Mouse (Mus musculus) CH12.LX (cell line): ENCODE measurements around the gene Skida1. TPM values are rescaled to one million over a fixed set of nuclear protein-coding genes. Genes with fewer than 3 reads are reported as not detected.

Experiments
- DNase-seq: peaks from one replicate; pipeline ENCODE4 v3.0.0-alpha.2; 2013; ENCODE audit errors: extremely low read depth
- H3K27ac ChIP-seq: 2 replicates; pipeline ENCODE4 v1.5.1; 2012; ENCODE audit warnings: low read depth, mild to moderate bottlenecking, control low read depth, moderate library complexity; ENCODE audit not compliant: insufficient read depth
- H3K27me3 ChIP-seq: replicated peaks from 2 replicates; pipeline ENCODE3; 2012; ENCODE audit warnings: inconsistent platforms
- H3K36me3 ChIP-seq, 2 experiments: replicated peaks in 1 of 2; 2 replicates each; pipeline versions ENCODE3 to v1.6.1; 2012; ENCODE audit warnings: inconsistent platforms in 1 of 2, low read length in 1 of 2, mild to moderate bottlenecking in 1 of 2, mixed read lengths in 1 of 2, moderate library complexity in 1 of 2; ENCODE audit not compliant: control insufficient read depth in 1 of 2, insufficient read depth in 1 of 2
- H3K4me1 ChIP-seq, 2 experiments: 2 replicates each; pipeline ENCODE4 v1.6.1; 2012; ENCODE audit warnings: inconsistent platforms in 1 of 2, moderate library complexity in 1 of 2; ENCODE audit not compliant: insufficient read depth in 2 of 2, control insufficient read depth in 1 of 2
- H3K4me2 ChIP-seq: 2 replicates; pipeline ENCODE4 v1.6.1; 2012; ENCODE audit warnings: low read depth, mild to moderate bottlenecking, control low read depth; ENCODE audit not compliant: poor library complexity, insufficient read depth, severe bottlenecking
- H3K4me3 ChIP-seq, 3 experiments: fragments of 150-350 bp in 1 of 3; sonication (generic) in 1 of 3; replicated peaks in 1 of 3; 2 replicates each; pipeline versions ENCODE3 to v1.5.1; 2011 to 2012; ENCODE audit warnings: low read depth in 2 of 3, low read length in 2 of 3, mild to moderate bottlenecking in 2 of 3, moderate library complexity in 2 of 3, control low read depth in 1 of 3, improper control_type of control experiment in 1 of 3, inconsistent platforms in 1 of 3, mixed read lengths in 1 of 3; ENCODE audit not compliant: poor library complexity in 1 of 3
- H3K79me2 ChIP-seq: replicated peaks from 2 replicates; pipeline ENCODE4 v1.6.1; 2012; ENCODE audit warnings: mild to moderate bottlenecking, moderate library complexity; ENCODE audit not compliant: control insufficient read depth, poor library complexity, insufficient read depth, severe bottlenecking; ENCODE audit errors: extremely low read depth
- H3K9ac ChIP-seq: 2 replicates; pipeline ENCODE4 v1.6.1; 2012; ENCODE audit warnings: low read depth, mild to moderate bottlenecking, control low read depth, moderate library complexity; ENCODE audit not compliant: insufficient read depth
- H3K9me3 ChIP-seq: replicated peaks from 2 replicates; pipeline ENCODE3; 2012; ENCODE audit warnings: low read length, inconsistent platforms, mixed read lengths
- CHD1 ChIP-seq: IDR thresholded peaks from 2 replicates; pipeline ENCODE4 v1.6.1; 2012; ENCODE audit warnings: low read depth, low read length, improper control_type of control experiment, inconsistent platforms
- E2F4 ChIP-seq: IDR thresholded peaks from 2 replicates; pipeline ENCODE4 v1.6.1; 2011; ENCODE audit warnings: low read depth, low read length, improper control_type of control experiment; ENCODE audit not compliant: insufficient replicate concordance
- IRF4 ChIP-seq: IDR thresholded peaks from 2 replicates; pipeline ENCODE4 v1.6.1; 2014; ENCODE audit warnings: low read depth, mild to moderate bottlenecking, inconsistent platforms, low read length, improper control_type of control experiment
- MAFK ChIP-seq: IDR thresholded peaks from 2 replicates; pipeline ENCODE4 v1.6.1; 2011; ENCODE audit warnings: low read length, improper control_type of control experiment; ENCODE audit not compliant: insufficient replicate concordance
- MAZ ChIP-seq: IDR thresholded peaks from 2 replicates; pipeline ENCODE4 v1.6.1; 2012; ENCODE audit warnings: low read depth, mild to moderate bottlenecking, inconsistent platforms, low read length, improper control_type of control experiment, moderate library complexity
- MYC ChIP-seq: IDR thresholded peaks from 2 replicates; pipeline ENCODE4 v1.6.1; 2011; ENCODE audit warnings: low read depth, mild to moderate bottlenecking, improper control_type of control experiment, low read length
- NELFE ChIP-seq: IDR thresholded peaks from 2 replicates; pipeline ENCODE4 v1.6.1; 2011; ENCODE audit warnings: low read depth, low read length, improper control_type of control experiment
- RCOR1 ChIP-seq: conservative IDR thresholded peaks from 2 replicates; pipeline ENCODE4 v1.6.1; 2012; ENCODE audit warnings: low read depth, mild to moderate bottlenecking, inconsistent platforms, low read length, improper control_type of control experiment
- TBP ChIP-seq: conservative IDR thresholded peaks from 2 replicates; pipeline ENCODE4 v1.6.1; 2011; ENCODE audit warnings: low read depth, low read length, improper control_type of control experiment
- TCF12 ChIP-seq: IDR thresholded peaks from 2 replicates; pipeline ENCODE4 v1.6.1; 2014; ENCODE audit warnings: low read depth, mild to moderate bottlenecking, inconsistent platforms, low read length, improper control_type of control experiment
- ZNF384 ChIP-seq: IDR thresholded peaks from 2 replicates; pipeline ENCODE4 v1.6.1; 2012; ENCODE audit warnings: low read depth, low read length, improper control_type of control experiment, inconsistent platforms
- dilution Hi-C: fragments of 300-500 bp; cut with MboI; formaldehyde crosslinking; loops from 2 replicates; pipeline ENCODE4 v1.14.3; 2020; ENCODE audit warnings: low sequenced_read_pairs; ENCODE audit not compliant: extremely low pct_unique_long_range_greater_than_20kb, extremely low pct_ligation_motif_present
- in situ Hi-C: fragments of 300-500 bp; cut with MboI; formaldehyde crosslinking; loops from 3 replicates; pipeline ENCODE4 v1.14.3; 2019; ENCODE audit warnings: low sequenced_read_pairs, low pct_ligation_motif_present, low pct_unique_long_range_greater_than_20kb, mixed read lengths
- polyA plus RNA-seq: library from polyadenylated mRNA; unstranded; fragments of >175 nt; gene quantifications from 2 replicates; pipeline ENCODE4 v1.2.1, GENCODE M21; 2012; ENCODE audit warnings: low read depth; ENCODE audit not compliant: insufficient read length
- total RNA-seq, 2 experiments: library from RNA; depleted of rRNA; stranded (reverse); fragments of 300-350 nt in 1 of 2; fragments of >200 nt in 1 of 2; gene quantifications; 2 replicates each; pipeline ENCODE4 v1.2.3; 2012 to 2014

The Skida1 gene
- total RNA-seq (2012; rRNA removed) = 0.85 and 1.3 TPM in 2 replicates
- 0.35 and 0.59 TPM in 2 replicates for total RNA-seq (2014; rRNA removed)
- 0.26 and 0.36 TPM in 2 replicates for polyA plus RNA-seq

- dilution Hi-C loops = no loop called here
- Histone ChIP-seq H3K4me1 (peaks cover 4 to 30% of the 10 kb centered on the region in 2 experiments; a peak in 3 of 4 replicates), H3K9me3 (no peaks in the 10 kb centered on the region), H3K27ac (peak within 1 kb of the TSS; percentile 77), H3K36me3 (no peaks in the 10 kb centered on the region), H3K27me3 (peaks cover 19% of the 10 kb centered on the region), H3K4me3 (peak within 1 kb of the TSS; percentile 53 to 71 (median 65)), H3K79me2 (peaks cover 2% of the 10 kb centered on the region; the same call in 1 of the 2 replicates), H3K4me2 (peak within 1 kb of the TSS; percentile 95), H3K9ac (peak within 1 kb of the TSS; percentile 49)
- no peak for DNase-seq
- peak; percentile 79 for TF ChIP-seq ZNF384
- 0 out of 2 replicates have a peak, but pooled peaks have one; percentile 7 for TF ChIP-seq TBP
- TF ChIP-seq NELFE = no peak
- in situ Hi-C loops = loop anchor here (25.0 kb wide), 2 partner anchors 314 to 639 kb away; partner anchors contain the start of genes Bmi1 and Spag6
Measured at GRCm38 (mm10) chr2:18048453-18049075, at the start of gene Skida1. Gene Skida1 (minus strand): TSS chr2:18049051.

- dilution Hi-C loops (no loop called here), in situ Hi-C loops (no loop called here)
- peaks cover 27 to 49% of the 10 kb centered on the region in 2 experiments for H3K36me3 ChIP-seq
- peaks cover 8 to 28% of the 10 kb centered on the region in 2 experiments for H3K4me1 ChIP-seq
- TF ChIP-seq MYC (peak; percentile 42; the same call in 1 of the 2 replicates), MAZ (no peak), E2F4 (no peak), MAFK (no peak), RCOR1 (0 out of 2 replicates have a peak, but pooled peaks have one; percentile 25), ZNF384 (peak; percentile 65), IRF4 (peak; percentile 83)
- peak overlapping the region; percentile 61; the same call in 1 of the 2 replicates for H3K4me2 ChIP-seq
- no peak overlapping the region for H3K27ac ChIP-seq
- peaks cover 30% of the 10 kb centered on the region for H3K79me2 ChIP-seq
- H3K9ac ChIP-seq = no peak overlapping the region; the same call in 1 of the 2 replicates
- H3K27me3 ChIP-seq = no peaks in the 10 kb centered on the region
- H3K4me3 ChIP-seq = no peak overlapping the region
- DNase-seq = peak; percentile 46
- peaks cover 6% of the 10 kb centered on the region for H3K9me3 ChIP-seq
Measured at GRCm38 (mm10) chr2:18095804-18096203, 47.0 kb upstream of the Skida1 start.

- Histone ChIP-seq H3K9ac (no peak overlapping the region), H3K4me3 (no peak overlapping the region), H3K9me3 (no peaks in the 10 kb centered on the region), H3K4me2 (peak overlapping the region; percentile 44; the same call in 1 of the 2 replicates), H3K4me1 (peaks cover 8 to 28% of the 10 kb centered on the region in 2 experiments), H3K27ac (no peak overlapping the region), H3K27me3 (no peaks in the 10 kb centered on the region), H3K79me2 (peaks cover 37% of the 10 kb centered on the region), H3K36me3 (peaks cover 27 to 48% of the 10 kb centered on the region in 2 experiments)
- dilution Hi-C loops = no loop called here
- peak; percentile 34 for DNase-seq
- TF ChIP-seq NELFE = no peak
- no peak for TF ChIP-seq CHD1
- no peak for TF ChIP-seq TCF12
- in situ Hi-C loops = no loop called here
Measured at GRCm38 (mm10) chr2:18094319-18094718, 45.5 kb upstream of the Skida1 start.
